Mouse (Mus musculus): ENCODE results near the gene Chga. TPM values are rescaled to one million over a fixed set of nuclear protein-coding genes. Genes with fewer than 3 reads are reported as not detected.

Chga gene
- total RNA-seq (2021), result under 1 TPM; 0.21 to 0.36 TPM
- long read RNA-seq, experiment 1, result 0 reads
- long read RNA-seq, experiment 2, result 0 reads

GRCm38 (mm10) chr12:102554721-102555516 is at the start of gene Chga:
Gene Chga, plus strand, starts transcription at chr12:102554969.
- DNase-seq, result peak; percentile 88

- DNase-seq, result no peak
Measured at GRCm38 (mm10) chr12:102505131-102505713, 49.5 kb upstream of the Chga start.

GRCm38 (mm10) chr12:102505949-102506348 is 48.8 kb upstream of the Chga start:
- no peak for DNase-seq

GRCm38 (mm10) chr12:102511363-102511762 is 43.4 kb upstream of the Chga start:
- no peak for DNase-seq

GRCm38 (mm10) chr12:102514151-102514550 is 40.6 kb upstream of the Chga start:
- DNase-seq, result no peak

GRCm38 (mm10) chr12:102514751-102515150 is 40.0 kb upstream of the Chga start:
- DNase-seq, result no peak

GRCm38 (mm10) chr12:102516151-102516550 is 38.6 kb upstream of the Chga start:
- DNase-seq, result no peak

- DNase-seq, result no peak
Measured at GRCm38 (mm10) chr12:102517647-102518046, 37.1 kb upstream of the Chga start.

GRCm38 (mm10) chr12:102519929-102520720 is 34.6 kb upstream of the Chga start:
- DNase-seq, result no peak

- peak; percentile 9 for DNase-seq
Measured at GRCm38 (mm10) chr12:102521777-102522319, 32.9 kb upstream of the Chga start.

GRCm38 (mm10) chr12:102524216-102524615 is 30.6 kb upstream of the Chga start:
- DNase-seq, result no peak

- peak; percentile 44 for DNase-seq
Measured at GRCm38 (mm10) chr12:102524760-102525159, 30.0 kb upstream of the Chga start.

- no peak for DNase-seq
Measured at GRCm38 (mm10) chr12:102527989-102528388, 26.8 kb upstream of the Chga start.

GRCm38 (mm10) chr12:102535796-102536195 is 19.0 kb upstream of the Chga start:
- no peak for DNase-seq

GRCm38 (mm10) chr12:102540278-102540677 is 14.5 kb upstream of the Chga start:
- DNase-seq, result no peak

GRCm38 (mm10) chr12:102541168-102541567 is 13.6 kb upstream of the Chga start:
- no peak for DNase-seq

- DNase-seq, result no peak
Measured at GRCm38 (mm10) chr12:102545122-102545521, 9.6 kb upstream of the Chga start.

GRCm38 (mm10) chr12:102550529-102550928 is 4.2 kb upstream of the Chga start:
- peak; percentile 85 for DNase-seq

GRCm38 (mm10) chr12:102551186-102551585 is 3.6 kb upstream of the Chga start:
- no peak for DNase-seq

GRCm38 (mm10) chr12:102552001-102552400 is 2.8 kb upstream of the Chga start:
- no peak for DNase-seq

- DNase-seq, result no peak
Measured at GRCm38 (mm10) chr12:102553705-102554275, 979 bp upstream of the Chga start.

- no peak for DNase-seq
Measured at GRCm38 (mm10) chr12:102555850-102556249, 1.1 kb downstream of the Chga start.
